Mouse (Mus musculus): ENCODE results near the gene AC124108.1. TPM values are rescaled to one million over a fixed set of nuclear protein-coding genes. Genes with fewer than 3 reads are reported as not detected.

Gene AC124108.1
- total and polyA plus RNA-seq, 3 experiments = not detected

- TF ChIP-seq CHD1 (IDR thresholded peaks at IDR 0.05; ENCODE audit: low read depth, low read length) (no peak), ZKSCAN1 (IDR thresholded peaks at IDR 0.05; ENCODE audit: borderline replicate concordance, low read depth, low read length) (no peak), MAFK (IDR thresholded peaks at IDR 0.05; ENCODE audit: insufficient replicate concordance, low read length) (no peak), RAD21 (IDR thresholded peaks at IDR 0.05; ENCODE audit: low read depth, low read length) (no peak), MAZ (IDR thresholded peaks at IDR 0.05; ENCODE audit: low read depth, low read length) (no peak), CTCF (conservative IDR thresholded peaks at IDR 0.05 in 1 of 2, IDR thresholded peaks at IDR 0.05 in 1 of 2; ENCODE audit: low read depth in 2 of 2, low read length in 2 of 2) (no peak), NRF1 (IDR thresholded peaks at IDR 0.05; ENCODE audit: low read depth, low read length) (no peak), UBTF (IDR thresholded peaks at IDR 0.05; ENCODE audit: low read depth, low read length) (no peak), JUN (IDR thresholded peaks at IDR 0.05; ENCODE audit: insufficient read depth, low read depth, low read length) (no peak), BHLHE40 (IDR thresholded peaks at IDR 0.05; ENCODE audit: low read depth, low read length) (no peak)
- H3K27ac ChIP-seq (ENCODE audit: insufficient read depth, low read depth) = no peak overlapping the region
- H3K79me2 ChIP-seq (replicated peaks; ENCODE audit: control insufficient read depth, extremely low read depth, insufficient read depth, poor library complexity, severe bottlenecking) = no peaks in the 10 kb centered on the region
- H3K36me3 ChIP-seq (replicated peaks in 1 of 2; ENCODE audit: control insufficient read depth in 1 of 2, insufficient read depth in 1 of 2, low read length in 1 of 2) = no peaks in the 10 kb centered on the region
- H3K9ac ChIP-seq (ENCODE audit: insufficient read depth, low read depth) = no peak overlapping the region
- dilution Hi-C loops (cut with MboI; ENCODE audit: extremely low pct_ligation_motif_present, extremely low pct_unique_long_range_greater_than_20kb, low sequenced_read_pairs) (no loop called here), in situ Hi-C loops (cut with MboI; ENCODE audit: low pct_ligation_motif_present, low pct_unique_long_range_greater_than_20kb, low sequenced_read_pairs) (no loop called here)
- peaks cover 58% of the 10 kb centered on the region for H3K27me3 ChIP-seq (replicated peaks)
- no peak for DNase-seq (ENCODE audit: extremely low read depth)
- H3K4me2 ChIP-seq (ENCODE audit: insufficient read depth, low read depth, poor library complexity, severe bottlenecking) = no peak overlapping the region
- no peaks in the 10 kb centered on the region for H3K9me3 ChIP-seq (replicated peaks; ENCODE audit: low read length)
- peaks cover 2 to 25% of the 10 kb centered on the region in 2 experiments; a peak in 2 of 4 replicates for H3K4me1 ChIP-seq (ENCODE audit: control insufficient read depth in 1 of 2, insufficient read depth in 2 of 2)
- H3K4me3 ChIP-seq (replicated peaks in 1 of 3; ENCODE audit: low read depth in 2 of 3, low read length in 2 of 3, poor library complexity in 1 of 3) = no peak overlapping the region
These were observed 7.3 kb downstream of the AC124108.1 start for GRCm38 (mm10) chr1:132198401-132199071.

GRCm38 (mm10) chr1:132199244-132199643 lies 8.0 kb downstream of the AC124108.1 start:
- no peak for DNase-seq (ENCODE audit: extremely low read depth)
- Histone ChIP-seq H3K4me3 (replicated peaks in 1 of 3; ENCODE audit: low read depth in 2 of 3, low read length in 2 of 3, poor library complexity in 1 of 3) (no peak overlapping the region), H3K36me3 (replicated peaks in 1 of 2; ENCODE audit: control insufficient read depth in 1 of 2, insufficient read depth in 1 of 2, low read length in 1 of 2) (no peaks in the 10 kb centered on the region), H3K9ac (ENCODE audit: insufficient read depth, low read depth) (no peak overlapping the region), H3K9me3 (replicated peaks; ENCODE audit: low read length) (no peaks in the 10 kb centered on the region), H3K27me3 (replicated peaks) (peaks cover 65% of the 10 kb centered on the region), H3K79me2 (replicated peaks; ENCODE audit: control insufficient read depth, extremely low read depth, insufficient read depth, poor library complexity, severe bottlenecking) (no peaks in the 10 kb centered on the region), H3K4me2 (ENCODE audit: insufficient read depth, low read depth, poor library complexity, severe bottlenecking) (no peak overlapping the region), H3K4me1 (ENCODE audit: control insufficient read depth in 1 of 2, insufficient read depth in 2 of 2) (peaks cover 0 to 23% of the 10 kb centered on the region in 2 experiments; a peak in 2 of 4 replicates), H3K27ac (ENCODE audit: insufficient read depth, low read depth) (no peak overlapping the region)
- in situ Hi-C loops (cut with MboI; ENCODE audit: low pct_ligation_motif_present, low pct_unique_long_range_greater_than_20kb, low sequenced_read_pairs) = no loop called here
- dilution Hi-C loops (cut with MboI; ENCODE audit: extremely low pct_ligation_motif_present, extremely low pct_unique_long_range_greater_than_20kb, low sequenced_read_pairs) = no loop called here
- TF ChIP-seq JUND (conservative IDR thresholded peaks at IDR 0.05; ENCODE audit: low read depth, low read length) (no peak), HCFC1 (IDR thresholded peaks at IDR 0.05; ENCODE audit: low read depth, low read length) (no peak), RAD21 (IDR thresholded peaks at IDR 0.05; ENCODE audit: low read depth, low read length) (no peak), ZKSCAN1 (IDR thresholded peaks at IDR 0.05; ENCODE audit: borderline replicate concordance, low read depth, low read length) (no peak)

GRCm38 (mm10) chr1:132199934-132200333 lies 8.7 kb downstream of the AC124108.1 start:
- peaks cover 0 to 18% of the 10 kb centered on the region in 2 experiments; a peak in 2 of 4 replicates for H3K4me1 ChIP-seq (ENCODE audit: control insufficient read depth in 1 of 2, insufficient read depth in 2 of 2)
- H3K27ac ChIP-seq (ENCODE audit: insufficient read depth, low read depth) = no peak overlapping the region
- no peak for DNase-seq (ENCODE audit: extremely low read depth)
- H3K36me3 ChIP-seq (replicated peaks in 1 of 2; ENCODE audit: control insufficient read depth in 1 of 2, insufficient read depth in 1 of 2, low read length in 1 of 2) = no peaks in the 10 kb centered on the region
- no peak overlapping the region for H3K4me3 ChIP-seq (replicated peaks in 1 of 3; ENCODE audit: low read depth in 2 of 3, low read length in 2 of 3, poor library complexity in 1 of 3)
- H3K27me3 ChIP-seq (replicated peaks) = peaks cover 72% of the 10 kb centered on the region
- no peaks in the 10 kb centered on the region for H3K9me3 ChIP-seq (replicated peaks; ENCODE audit: low read length)
- dilution Hi-C loops (cut with MboI; ENCODE audit: extremely low pct_ligation_motif_present, extremely low pct_unique_long_range_greater_than_20kb, low sequenced_read_pairs) = no loop called here
- in situ Hi-C loops (cut with MboI; ENCODE audit: low pct_ligation_motif_present, low pct_unique_long_range_greater_than_20kb, low sequenced_read_pairs) = no loop called here
- no peak overlapping the region for H3K4me2 ChIP-seq (ENCODE audit: insufficient read depth, low read depth, poor library complexity, severe bottlenecking)
- no peak overlapping the region for H3K9ac ChIP-seq (ENCODE audit: insufficient read depth, low read depth)
- TF ChIP-seq POLR2AphosphoS2 (IDR thresholded peaks at IDR 0.05; ENCODE audit: low read depth, low read length) (no peak), MEF2A (IDR thresholded peaks at IDR 0.05; ENCODE audit: borderline replicate concordance, low read depth, low read length) (no peak), IRF4 (IDR thresholded peaks at IDR 0.05; ENCODE audit: low read depth, low read length) (no peak), NELFE (IDR thresholded peaks at IDR 0.05; ENCODE audit: low read depth, low read length) (no peak), TCF12 (IDR thresholded peaks at IDR 0.05; ENCODE audit: low read depth, low read length) (no peak), MAX (IDR thresholded peaks at IDR 0.05; ENCODE audit: low read length) (no peak), BHLHE40 (IDR thresholded peaks at IDR 0.05; ENCODE audit: low read depth, low read length) (no peak), EP300 (IDR thresholded peaks at IDR 0.05; ENCODE audit: low read length) (no peak), CHD2 (IDR thresholded peaks at IDR 0.05; ENCODE audit: low read length) (no peak), E2F4 (IDR thresholded peaks at IDR 0.05; ENCODE audit: insufficient replicate concordance, low read depth, low read length) (no peak), JUN (IDR thresholded peaks at IDR 0.05; ENCODE audit: insufficient read depth, low read depth, low read length) (no peak), RCOR1 (conservative IDR thresholded peaks at IDR 0.05; ENCODE audit: low read depth, low read length) (no peak), ZC3H11A (IDR thresholded peaks at IDR 0.05; ENCODE audit: low read depth, low read length) (no peak), KAT2A (IDR thresholded peaks at IDR 0.05; ENCODE audit: insufficient replicate concordance, low read length) (no peak)
- H3K79me2 ChIP-seq (replicated peaks; ENCODE audit: control insufficient read depth, extremely low read depth, insufficient read depth, poor library complexity, severe bottlenecking) = no peaks in the 10 kb centered on the region
